Mouse (Mus musculus) cerebellum, postnatal 14 days (tissue): Measurements from ENCODE around the gene Add1.

ENCODE experiments used
- DNase-seq, 2 experiments: peaks; one replicate each; pipeline ENCODE4 v3.0.0; 2021; ENCODE audit warnings: mixed read lengths in 2 of 2

Gene Add1

GRCm38 (mm10) chr5:34609966-34610365 is 36.5 kb downstream of the Add1 start:
- DNase-seq, result no peak

- DNase-seq, result no peak
Observed at GRCm38 (mm10) chr5:34632996-34633395, 59.5 kb downstream of the Add1 start.

GRCm38 (mm10) chr5:34633641-34634040 is 60.2 kb downstream of the Add1 start:
- DNase-seq, result peak; percentile 21 to 31

GRCm38 (mm10) chr5:34634746-34635400 is 61.4 kb downstream of the Add1 start:
- peak; percentile 14 to 21 for DNase-seq

GRCm38 (mm10) chr5:34635665-34636192 is 62.3 kb downstream of the Add1 start:
- DNase-seq, result peak; percentile 27 to 43

- peak; percentile 84 to 85 for DNase-seq
Observed at GRCm38 (mm10) chr5:34636481-34637287, 63.2 kb downstream of the Add1 start, which contains the start of gene Mfsd10. TSS of gene Mfsd10 (minus strand) at chr5:34637212.

GRCm38 (mm10) chr5:34637591-34638156 is 64.2 kb downstream of the Add1 start:
- DNase-seq, result no peak

- DNase-seq, result no peak
Observed at GRCm38 (mm10) chr5:34641991-34642390, 68.5 kb downstream of the Add1 start.

- peak; percentile 69 for DNase-seq
Observed at GRCm38 (mm10) chr5:34642932-34643331, 69.5 kb downstream of the Add1 start.

GRCm38 (mm10) chr5:34647581-34647980 is 74.1 kb downstream of the Add1 start:
- peak; percentile 73 to 83 for DNase-seq

- no peak for DNase-seq
Observed at GRCm38 (mm10) chr5:34652961-34653360, 79.5 kb downstream of the Add1 start.

GRCm38 (mm10) chr5:34654881-34655280 is 81.4 kb downstream of the Add1 start:
- DNase-seq, result peak in 1 of 2 experiments; percentile 39

GRCm38 (mm10) chr5:34657556-34657955 is 84.1 kb downstream of the Add1 start:
- no peak for DNase-seq

- DNase-seq, result peak; percentile 99 to 100
Observed at GRCm38 (mm10) chr5:34659686-34660590, 86.5 kb downstream of the Add1 start, which contains the start of the genes Nop14 and Grk4. TSS of gene Nop14 (minus strand) at chr5:34660148. TSS of gene Grk4 (plus strand) at chr5:34660379.

GRCm38 (mm10) chr5:34660591-34661130 is 87.2 kb downstream of the Add1 start:
- DNase-seq, result no peak

- no peak for DNase-seq
Observed at GRCm38 (mm10) chr5:34661909-34662308, 88.4 kb downstream of the Add1 start.

- DNase-seq, result no peak
Observed at GRCm38 (mm10) chr5:34663231-34663630, 89.8 kb downstream of the Add1 start.

- no peak for DNase-seq
Observed at GRCm38 (mm10) chr5:34669493-34669892, 96.0 kb downstream of the Add1 start.

GRCm38 (mm10) chr5:34670280-34670679 is 96.8 kb downstream of the Add1 start:
- DNase-seq, result no peak
